Mouse (Mus musculus) brown adipose tissue, adult 24 weeks (tissue): ENCODE data around the gene Epb41l1. TPM values are rescaled to one million over a fixed set of nuclear protein-coding genes. Genes with fewer than 3 reads are reported as not detected.

Source experiments
- H3K27ac ChIP-seq: fragments of 200-500 bp; replicated peaks from 2 replicates; pipeline ENCODE4 v1.5.1; 2012; ENCODE audit warnings: low read depth, mild to moderate bottlenecking, low read length
- H3K4me1 ChIP-seq: fragments of 200-500 bp; 2 replicates; pipeline ENCODE4 v1.6.1; 2012; ENCODE audit warnings: low read length, mixed read lengths; ENCODE audit not compliant: control insufficient read depth, insufficient read depth, insufficient read length
- H3K4me3 ChIP-seq: fragments of 200-500 bp; 2 replicates; pipeline ENCODE4 v1.5.1; 2012; ENCODE audit warnings: low read depth, mild to moderate bottlenecking, low read length, moderate library complexity; ENCODE audit not compliant: insufficient read depth
- polyA plus RNA-seq: library from polyadenylated mRNA; stranded (reverse); fragments of >200 nt; gene quantifications from 2 replicates; pipeline ENCODE4 v1.2.4, GENCODE M21; 2012; ENCODE audit not compliant: missing spikeins, insufficient read depth, insufficient read length

Epb41l1 gene
- polyA plus RNA-seq, 1 experiment: 29.1 TPM

DNA sequence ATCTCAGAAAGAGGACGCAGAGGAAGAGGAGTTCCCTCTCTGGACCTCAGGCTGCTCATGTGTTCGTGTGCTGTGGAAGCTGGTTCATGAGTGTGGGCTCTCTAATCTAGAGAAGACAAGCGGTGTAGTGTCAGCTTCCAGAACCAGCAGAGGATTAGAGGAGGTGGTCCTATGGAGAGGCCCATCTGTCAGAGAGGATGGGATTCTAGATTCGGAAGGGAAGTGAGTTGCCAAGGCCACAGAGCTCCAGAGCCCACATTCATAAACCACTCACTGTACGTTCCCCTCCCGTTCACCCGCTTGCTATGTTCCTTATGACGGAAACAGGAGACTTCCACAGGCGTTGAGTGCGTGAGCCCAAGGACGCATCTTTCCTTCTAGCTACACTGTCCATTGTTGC lies 16.9 kb downstream of the Epb41l1 start:
- H3K27ac ChIP-seq: no peak overlapping the region
- H3K4me3 ChIP-seq: no peak overlapping the region
- H3K4me1 ChIP-seq: peaks cover 5% of the 10 kb centered on the region

DNA sequence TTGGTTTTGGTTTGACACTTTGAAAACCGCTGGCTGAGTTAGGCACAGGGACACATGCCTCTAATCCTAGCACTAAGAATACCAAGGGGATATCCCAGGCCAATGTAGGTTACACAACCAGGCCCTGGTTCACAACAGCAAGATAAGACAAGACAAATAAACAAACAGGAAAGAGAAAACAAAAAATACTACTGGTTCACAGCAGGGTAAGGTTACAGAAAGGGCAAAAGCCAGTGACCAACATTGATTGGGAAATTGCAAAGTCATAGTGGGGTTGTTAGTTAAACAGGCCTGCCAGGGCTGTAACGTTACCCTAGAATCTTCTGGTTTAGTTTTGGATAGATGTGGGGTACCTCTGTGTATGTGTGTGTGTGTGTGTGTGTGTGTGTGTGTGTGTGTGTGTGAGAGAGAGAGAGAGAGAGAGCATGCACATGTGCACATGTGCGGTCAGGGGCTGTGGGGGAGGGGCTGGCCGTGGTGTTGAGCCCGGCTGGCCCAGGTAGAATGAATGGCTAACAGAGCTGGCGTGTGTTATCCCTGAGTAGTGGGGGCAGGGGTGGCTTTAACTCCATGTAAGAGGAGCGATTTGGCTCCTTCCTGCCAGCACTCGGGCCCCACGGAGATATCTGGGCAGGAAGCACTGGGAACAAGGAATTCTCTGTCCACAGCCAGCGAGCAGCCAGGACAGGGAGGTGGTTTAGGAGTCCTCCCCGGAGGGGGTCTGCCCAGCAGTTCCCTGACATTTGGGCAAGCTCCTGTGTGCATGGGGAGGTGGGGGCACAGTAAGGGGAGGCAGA lies 19.2 kb downstream of the Epb41l1 start:
- Histone ChIP-seq H3K27ac (peak overlapping the region; percentile 87), H3K4me1 (peaks cover 5% of the 10 kb centered on the region; the same call in 1 of the 2 replicates), H3K4me3 (no peak overlapping the region)

DNA sequence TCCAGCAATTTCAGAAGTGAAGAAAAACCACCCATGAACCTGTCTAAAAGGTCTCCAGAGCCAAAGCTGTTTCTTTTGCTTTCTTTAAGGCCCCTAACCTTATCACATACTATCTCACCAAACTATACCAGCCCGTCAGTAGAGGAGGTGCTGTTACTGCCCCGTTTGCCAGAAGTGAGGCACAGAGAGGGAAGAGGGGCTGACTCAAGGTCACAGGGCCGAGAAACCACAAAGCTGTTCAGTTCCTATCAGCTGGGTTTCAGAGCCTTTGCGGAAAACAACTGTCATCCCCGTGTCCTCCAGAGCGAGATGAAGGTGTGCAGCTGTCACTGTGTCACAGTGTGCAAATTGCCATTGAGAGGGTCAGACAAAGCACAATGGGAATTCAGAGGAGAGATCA lies 21.2 kb downstream of the Epb41l1 start:
- H3K27ac ChIP-seq: no peak overlapping the region
- no peak overlapping the region for H3K4me3 ChIP-seq
- H3K4me1 ChIP-seq: peaks cover 5% of the 10 kb centered on the region

DNA sequence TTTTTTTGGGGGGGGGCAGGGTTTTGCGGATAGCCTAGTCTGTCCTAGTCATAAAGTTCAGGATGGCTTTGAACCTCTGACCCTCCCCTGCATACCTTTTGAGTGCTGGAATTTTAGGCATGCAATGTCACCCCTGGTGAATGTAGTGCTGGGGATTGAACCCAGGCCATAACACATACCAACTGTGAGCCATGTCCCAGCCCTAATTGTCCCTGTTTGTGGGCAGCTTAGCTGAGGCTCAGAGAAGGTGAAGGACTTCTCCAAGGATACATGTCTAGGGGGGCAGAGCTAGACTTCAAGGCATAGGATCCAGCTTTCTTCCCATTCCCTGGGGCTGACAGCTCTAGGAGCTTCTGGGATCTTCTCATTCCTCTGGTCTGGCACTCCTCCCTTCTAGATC lies 22.6 kb downstream of the Epb41l1 start:
- H3K27ac ChIP-seq: no peak overlapping the region
- H3K4me1 ChIP-seq: peaks cover 5% of the 10 kb centered on the region
- no peak overlapping the region for H3K4me3 ChIP-seq

DNA sequence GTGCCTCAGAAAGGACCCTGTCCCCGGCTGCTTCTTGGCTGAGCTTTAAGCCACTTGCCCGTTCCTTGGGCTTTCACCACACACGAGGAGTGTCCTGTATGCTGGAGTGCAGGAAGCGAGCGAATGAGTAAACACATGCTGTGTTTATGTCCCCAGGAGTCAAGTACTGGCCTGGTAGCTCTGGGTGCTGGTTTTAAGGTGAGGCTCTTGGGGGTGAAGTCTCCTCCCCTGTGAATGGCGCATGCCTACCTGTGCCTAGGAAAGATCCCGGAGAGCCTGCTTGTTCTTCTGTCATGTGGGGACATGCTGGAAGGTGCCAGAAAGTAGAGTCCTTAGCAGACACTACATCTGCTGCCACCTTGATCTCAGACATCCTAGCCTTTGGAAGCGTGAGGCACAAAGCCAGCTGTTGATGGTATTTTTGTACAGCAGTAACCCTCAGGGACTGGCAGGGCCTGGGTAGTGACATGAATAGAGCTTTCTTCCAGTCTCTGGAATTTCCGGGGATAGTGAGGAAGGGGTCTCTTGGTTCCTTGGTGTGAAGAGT lies 25.9 kb downstream of the Epb41l1 start:
- no peak overlapping the region for H3K27ac ChIP-seq
- peaks cover 4% of the 10 kb centered on the region for H3K4me1 ChIP-seq
- H3K4me3 ChIP-seq: no peak overlapping the region

DNA sequence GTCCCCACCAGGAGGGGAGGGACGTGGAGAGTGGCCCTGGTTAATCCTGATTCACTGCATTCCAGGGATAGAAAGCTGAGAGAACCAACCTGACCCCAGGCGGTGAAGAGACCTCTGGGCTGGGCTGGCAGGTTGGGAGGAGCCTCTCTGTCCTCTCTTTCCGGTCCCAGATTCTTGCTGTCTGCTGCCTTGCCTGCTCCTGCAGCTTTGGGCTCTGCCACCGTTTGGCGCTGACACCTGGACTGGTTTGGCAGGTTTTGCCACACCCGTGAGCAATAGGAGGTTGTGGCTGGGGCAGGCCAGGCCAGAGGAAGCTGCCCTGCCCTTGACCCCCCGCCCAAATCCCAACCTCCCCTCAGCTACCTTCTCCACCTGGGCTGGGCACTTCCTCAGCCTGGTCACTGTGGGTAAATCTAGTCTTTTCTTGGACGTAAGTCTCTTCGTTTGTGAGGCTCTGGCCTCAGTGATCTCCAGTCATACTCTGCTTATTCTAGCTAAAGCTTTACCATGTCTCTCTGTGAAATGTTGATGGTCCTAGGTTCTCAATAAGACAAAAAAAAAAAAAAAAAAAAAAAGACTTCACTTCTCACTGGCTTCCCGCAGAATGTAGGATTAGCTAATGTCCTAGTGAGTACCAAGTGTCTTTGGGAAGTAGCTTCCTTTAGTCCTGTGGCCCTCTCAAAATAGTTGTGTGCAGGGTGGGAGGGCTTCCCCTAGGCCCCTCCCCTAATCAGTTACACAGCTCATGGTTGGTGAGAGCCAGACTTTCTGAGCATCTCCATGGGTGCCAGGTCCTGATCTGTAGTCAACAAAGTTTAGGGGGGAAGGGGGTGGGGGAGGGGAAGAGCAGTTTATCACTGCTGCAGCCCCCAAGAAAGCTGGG lies 26.9 kb downstream of the Epb41l1 start:
- Histone ChIP-seq H3K4me1 (peaks cover 4% of the 10 kb centered on the region), H3K4me3 (no peak overlapping the region), H3K27ac (no peak overlapping the region)

DNA sequence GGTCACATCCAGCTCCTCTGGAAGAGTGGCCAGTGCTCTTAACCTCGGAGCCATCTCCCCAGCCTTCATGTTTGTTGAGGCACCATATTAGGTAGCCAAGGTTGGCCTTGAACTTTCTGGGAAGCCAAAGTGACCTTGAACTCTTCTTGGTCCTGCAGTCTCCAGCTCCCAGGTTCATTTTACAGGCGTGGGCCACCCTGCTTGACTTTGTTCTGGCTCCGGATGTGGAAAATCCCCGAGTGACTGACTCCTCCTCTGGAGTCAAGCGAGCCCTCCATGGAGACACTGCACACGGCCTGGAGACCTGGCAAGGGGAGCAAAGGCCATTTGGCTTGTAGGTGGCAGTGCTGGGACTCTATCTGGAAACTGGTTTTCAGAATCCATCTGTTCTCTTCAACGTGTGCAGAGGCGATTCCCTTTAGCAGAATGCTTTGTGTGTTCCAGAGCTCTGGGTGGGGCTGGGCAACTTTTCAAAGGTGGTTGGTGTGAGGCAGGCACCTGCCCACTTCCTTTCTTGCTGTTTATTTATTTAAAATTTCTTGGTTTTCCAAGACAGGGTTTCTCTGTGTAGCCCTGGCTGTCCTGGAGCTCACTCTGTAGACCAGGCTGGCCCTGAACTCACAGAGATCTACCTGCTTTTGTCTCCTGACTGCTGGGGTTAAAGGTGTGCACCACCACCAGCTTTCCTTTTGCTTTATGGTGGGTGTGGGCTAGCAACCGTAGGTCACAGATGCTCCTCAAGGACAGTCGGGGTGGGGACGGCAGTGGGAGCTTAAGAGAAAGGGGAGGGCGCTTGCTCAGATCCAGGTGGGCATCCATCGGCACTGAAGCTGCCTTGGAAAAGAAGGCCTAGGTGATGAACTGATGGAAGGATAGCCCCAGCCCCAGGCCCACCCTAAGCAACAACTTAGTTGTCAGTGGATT lies 30.8 kb downstream of the Epb41l1 start:
- peak overlapping the region; percentile 31 for H3K27ac ChIP-seq

DNA sequence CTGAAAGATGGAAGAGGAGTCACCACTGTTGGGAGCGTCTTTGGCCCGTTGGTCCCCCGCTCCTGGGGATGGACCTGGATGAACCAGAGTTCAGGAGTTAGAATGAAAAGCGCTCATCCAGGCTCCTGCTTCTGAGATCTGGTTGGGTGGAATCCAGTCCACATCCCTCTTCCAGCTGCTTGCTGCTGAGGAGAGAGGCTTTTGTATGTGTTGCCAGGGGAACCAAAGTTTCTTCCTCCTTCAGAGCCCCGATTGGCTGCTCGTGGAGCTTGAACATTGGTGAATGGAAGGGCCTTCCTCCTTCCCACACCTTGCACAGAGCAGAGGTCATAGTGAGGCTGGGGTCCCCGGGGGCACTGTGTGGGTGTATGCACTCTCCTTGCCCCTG lies 31.4 kb downstream of the Epb41l1 start:
- H3K4me1 ChIP-seq: peaks cover 12% of the 10 kb centered on the region
- no peak overlapping the region for H3K4me3 ChIP-seq
- no peak overlapping the region for H3K27ac ChIP-seq

More for the DNA sequence above, 30.8 kb downstream of the Epb41l1 start:
- H3K4me3 ChIP-seq: no peak overlapping the region
- H3K4me1 ChIP-seq: peaks cover 12% of the 10 kb centered on the region

DNA sequence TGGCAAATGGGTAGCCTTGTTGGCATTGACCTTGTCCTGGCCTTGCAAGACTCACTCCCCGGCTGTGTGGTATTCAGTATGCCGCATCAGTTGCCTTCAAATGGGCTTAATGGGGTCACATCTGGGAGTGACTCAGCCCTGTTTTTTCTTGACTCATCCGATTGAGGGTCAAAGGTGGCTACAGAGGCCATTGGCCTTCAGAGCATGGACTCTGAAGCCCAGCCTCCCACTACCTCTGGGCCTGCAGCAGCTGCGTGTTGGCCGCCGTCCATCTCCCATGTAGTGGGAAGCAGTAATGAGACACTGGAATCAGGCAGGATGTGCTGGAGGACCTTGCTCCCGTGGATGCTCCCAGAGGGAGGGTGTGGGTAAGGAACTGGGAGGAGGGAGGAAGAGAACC lies 33.1 kb downstream of the Epb41l1 start:
- H3K4me1 ChIP-seq: peaks cover 14% of the 10 kb centered on the region
- H3K4me3 ChIP-seq: no peak overlapping the region
- H3K27ac ChIP-seq: no peak overlapping the region

DNA sequence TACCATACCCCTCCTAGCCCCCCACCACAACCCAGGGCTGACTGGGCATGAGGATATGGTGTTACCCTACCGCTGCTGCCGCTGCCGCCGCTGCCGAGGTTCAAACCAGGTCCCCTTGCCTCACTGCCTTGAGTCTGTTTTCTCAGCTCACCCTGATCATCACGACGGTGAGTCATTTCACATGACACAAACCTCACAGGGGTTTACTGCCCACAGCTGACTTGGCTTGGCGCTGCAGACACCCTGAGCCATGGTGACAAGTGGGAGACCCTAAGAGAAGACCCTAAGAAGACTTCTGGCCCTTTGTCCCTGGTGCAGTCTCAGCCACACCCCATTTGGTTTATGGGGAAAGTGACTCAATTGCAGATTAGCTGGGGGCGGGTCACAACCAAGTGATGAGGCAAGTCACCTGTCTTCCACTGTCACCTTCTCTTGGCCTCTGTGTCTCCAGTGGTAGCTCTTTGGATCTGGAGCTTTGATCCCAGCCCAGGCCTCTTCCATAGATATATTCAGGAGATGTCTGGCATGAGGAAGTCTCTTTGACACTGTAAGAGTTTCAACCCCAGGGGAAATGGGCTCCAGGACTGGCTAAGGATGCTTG lies 34.9 kb downstream of the Epb41l1 start:
- Histone ChIP-seq H3K27ac (no peak overlapping the region), H3K4me3 (no peak overlapping the region), H3K4me1 (peaks cover 14% of the 10 kb centered on the region)

DNA sequence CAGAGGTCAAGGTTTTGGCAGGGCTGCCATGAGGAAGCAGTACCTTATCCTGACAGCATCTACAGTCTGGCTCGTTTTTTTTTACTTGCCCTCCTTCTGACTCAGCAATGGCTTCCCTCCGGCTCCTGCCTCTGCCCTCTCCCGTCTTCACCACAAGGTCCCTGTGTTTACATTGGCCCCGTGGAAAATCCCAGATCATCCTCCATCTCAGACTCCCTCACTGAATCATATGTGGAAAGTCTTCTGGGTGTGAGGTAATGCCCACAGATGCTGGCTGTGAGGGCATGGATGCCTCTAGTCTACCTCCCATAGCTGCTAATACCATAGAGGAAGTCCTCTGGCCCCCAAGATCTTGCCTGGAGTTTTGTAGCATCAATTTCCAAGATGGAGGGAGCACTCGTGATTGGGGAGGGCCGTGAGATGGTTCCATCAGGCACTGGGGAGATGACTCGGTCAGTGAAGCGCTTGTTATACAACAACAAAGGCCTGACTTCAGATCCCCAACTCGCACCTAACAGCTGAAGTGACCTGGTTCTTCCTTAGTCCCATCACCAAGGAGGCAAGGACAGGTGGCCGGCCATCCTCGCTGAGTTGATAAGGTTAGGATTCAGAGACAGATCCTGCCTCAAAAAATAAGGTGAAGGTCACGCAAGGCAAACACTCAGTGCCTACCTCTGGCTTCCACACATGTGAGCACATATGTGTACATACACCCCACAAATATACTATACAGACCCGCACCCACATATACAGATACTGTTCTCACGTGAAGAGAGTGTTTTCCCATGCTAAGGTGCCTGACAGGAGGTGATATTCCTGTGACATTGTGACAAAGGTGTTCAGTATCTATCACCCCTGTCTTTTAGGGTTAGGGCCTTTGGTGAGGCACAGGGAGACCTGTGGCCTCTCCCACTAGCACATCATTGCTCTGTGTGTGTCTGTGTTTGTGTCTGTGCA lies 36.0 kb downstream of the Epb41l1 start:
- Histone ChIP-seq H3K27ac (no peak overlapping the region), H3K4me3 (no peak overlapping the region), H3K4me1 (peaks cover 10% of the 10 kb centered on the region)

DNA sequence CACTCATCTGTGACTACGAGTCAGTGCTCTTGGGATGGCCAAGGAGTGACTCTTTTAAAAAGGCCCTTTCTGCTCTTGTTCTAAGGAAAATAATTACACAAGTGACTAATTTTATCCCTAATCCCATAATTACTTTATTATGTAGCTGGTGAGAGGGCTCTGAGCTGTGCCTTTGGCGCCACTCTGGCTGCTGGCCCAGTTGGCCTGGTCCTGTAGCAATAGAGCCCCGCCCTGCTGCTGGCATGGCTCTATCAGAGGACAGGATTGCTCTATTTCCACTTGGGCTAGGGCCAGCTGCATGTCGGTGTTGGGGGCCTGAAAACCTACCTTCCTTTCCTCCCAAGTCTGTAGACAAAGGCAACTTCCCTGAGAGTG lies 36.6 kb downstream of the Epb41l1 start:
- Histone ChIP-seq H3K4me1 (peaks cover 10% of the 10 kb centered on the region), H3K4me3 (no peak overlapping the region), H3K27ac (no peak overlapping the region)

DNA sequence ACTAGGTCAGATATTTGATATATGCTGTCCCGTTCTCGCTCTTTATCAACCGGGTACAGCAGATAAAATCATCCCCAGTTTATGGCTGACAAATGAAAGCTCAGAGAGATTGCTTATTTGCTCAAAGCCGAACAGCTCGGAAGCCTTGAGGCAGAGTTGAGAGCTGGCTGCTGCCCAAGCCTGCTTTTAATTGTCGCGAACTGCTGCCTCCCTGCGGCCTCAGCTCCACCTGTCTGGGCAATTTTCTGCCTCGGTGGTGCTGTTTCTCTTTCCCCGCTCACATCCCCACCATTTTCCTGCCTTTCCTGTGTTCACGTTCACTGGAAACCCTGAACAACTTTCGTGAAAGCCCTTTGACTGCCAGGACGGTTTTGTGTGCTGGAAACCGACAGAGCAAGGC lies 39.8 kb downstream of the Epb41l1 start:
- H3K4me3 ChIP-seq: no peak overlapping the region
- no peak overlapping the region for H3K27ac ChIP-seq
- peaks cover 2% of the 10 kb centered on the region for H3K4me1 ChIP-seq
